9 mouse cellular contexts compared by ENCODE assay signal in the genomic region with DNA sequence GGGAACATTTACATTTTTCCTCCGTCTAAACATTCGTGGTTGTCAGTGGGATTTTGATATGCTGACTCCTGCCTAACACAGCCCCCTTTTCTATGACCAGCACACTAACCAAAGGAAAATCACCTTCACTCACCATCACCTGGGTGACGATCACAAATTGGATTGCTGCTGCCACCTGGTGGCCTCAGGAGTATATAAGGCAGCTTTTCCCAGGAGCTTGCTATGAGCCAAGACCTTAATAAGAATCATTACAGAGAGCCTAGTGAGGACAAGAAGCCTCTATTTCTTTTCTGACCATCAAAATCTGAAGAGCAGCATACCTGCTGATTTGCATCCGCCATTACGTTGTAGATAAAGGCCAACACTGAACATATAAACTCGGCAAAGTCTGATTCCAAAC.
A peak's percentile ranks its signal among the peaks of the same experiment; 100 is the strongest.
DNase-seq lines count a peak whose midpoint lies in the region; ATAC-seq and TF ChIP-seq lines count a peak whose summit lies in the region.
"Had no signal": no experiment of that assay in that cellular context is flagged by ENCODE, and none has a peak within 500 bp of the region (broad histone marks: within the 10 kb centered on the region; RNA-seq: fewer than 3 reads in every experiment).

No protein-coding gene starts in this region.

- no peaks in the 10 kb centered on the region for H3K36me3 ChIP-seq in liver, postnatal 0 days (replicated peaks; ENCODE audit: insufficient read depth, low read length)

- H3K9me3 ChIP-seq in liver, postnatal 0 days (ENCODE audit: low read length): no peaks in the 10 kb centered on the region

- ATAC-seq in inflammation-experienced regulatory T-cells, adult 6 months: peak; percentile 48
- ATAC-seq in liver, postnatal 0 days: no peak
- peak; percentile 63 for ATAC-seq in neutrophil, adult 5-6 weeks (ENCODE audit: extremely low read depth, insufficient number of reproducible peaks, low FRiP score, poor library complexity, severe bottlenecking)

- 26% methylated on average over 6 of the region's 6 CpGs for WGBS in liver, postnatal 0 days (ENCODE audit: insufficient replicate concordance)

- no peak overlapping the region for H3K9ac ChIP-seq in liver, postnatal 0 days (replicated peaks)

- peak; percentile 65 for DNase-seq in testis, postnatal 10 days (ENCODE audit: low spot score)
- DNase-seq in testis, postnatal 14 days (ENCODE audit: low spot score): no peak
- DNase-seq in adrenal gland, adult 8-10 months: peak; percentile 13
- peak; percentile 41 for DNase-seq in embryo, embryonic 11.5 days (ENCODE audit: low read depth, low spot score)
- peak; percentile 52 for DNase-seq in liver, postnatal 0 days
- DNase-seq in c-Kit-positive CD71-positive TER-119-positive erythroid progenitor cells, embryonic 14.5 days (ENCODE audit: low spot score): no peak

- no peak overlapping the region for H3K27ac ChIP-seq in liver, postnatal 0 days (ENCODE audit: low read depth)
- H3K27ac ChIP-seq: macrophage had no signal

- no peak for TF ChIP-seq EP300 in liver, postnatal 0 days (IDR thresholded peaks at IDR 0.05; ENCODE audit: low read depth)

- no peak overlapping the region for H3K4me3 ChIP-seq in liver, postnatal 0 days (ENCODE audit: low read depth, low read length)

- H3K4me2 ChIP-seq in liver, postnatal 0 days (ENCODE audit: low read depth, low read length): no peak overlapping the region

- H3K4me1 ChIP-seq in liver, postnatal 0 days (ENCODE audit: insufficient read depth): no peaks in the 10 kb centered on the region

- peak; percentile 71 for TF ChIP-seq CTCF in liver, postnatal 0 days (IDR thresholded peaks at IDR 0.05; ENCODE audit: low read depth)

- H3K27me3 ChIP-seq in liver, postnatal 0 days (ENCODE audit: insufficient read depth, low read length): no peaks in the 10 kb centered on the region

Comparison
In these comparisons a context has a peak if more than half of its experiments do, and no peak if none do; other contexts are left out.
1. DNase-seq: peak in testis, postnatal 10 days (single experiment), adrenal gland, adult 8-10 months (single experiment), embryo, embryonic 11.5 days (single experiment) and liver, postnatal 0 days (single experiment); none in testis, postnatal 14 days (single experiment) and c-Kit-positive CD71-positive TER-119-positive erythroid progenitor cells, embryonic 14.5 days (single experiment).